Mouse (Mus musculus): ENCODE results near the gene Mxi1.

The Mxi1 gene

GRCm38 (mm10) chr19:53310348-53310747, at the start of gene Mxi1:
Mxi1 (plus strand) TSS chr19:53310518.
- DNase-seq (ENCODE audit: low read depth, low spot score): peak; percentile 68

GRCm38 (mm10) chr19:53260828-53261227, 49.5 kb upstream of the Mxi1 start:
- DNase-seq (ENCODE audit: low read depth, low spot score): no peak

GRCm38 (mm10) chr19:53262061-53262460, 48.3 kb upstream of the Mxi1 start:
- no peak for DNase-seq (ENCODE audit: low read depth, low spot score)

- no peak for DNase-seq (ENCODE audit: low read depth, low spot score)
Observed at GRCm38 (mm10) chr19:53263859-53264733, 46.2 kb upstream of the Mxi1 start.

GRCm38 (mm10) chr19:53264821-53265727, 45.2 kb upstream of the Mxi1 start:
- no peak for DNase-seq (ENCODE audit: low read depth, low spot score)

- no peak for DNase-seq (ENCODE audit: low read depth, low spot score)
Observed at GRCm38 (mm10) chr19:53267305-53267704, 43.0 kb upstream of the Mxi1 start.

GRCm38 (mm10) chr19:53273055-53273722, 37.1 kb upstream of the Mxi1 start:
- no peak for DNase-seq (ENCODE audit: low read depth, low spot score)

GRCm38 (mm10) chr19:53273781-53274428, 36.4 kb upstream of the Mxi1 start:
- DNase-seq (ENCODE audit: low read depth, low spot score): no peak

GRCm38 (mm10) chr19:53275204-53275603, 35.1 kb upstream of the Mxi1 start:
- DNase-seq (ENCODE audit: low read depth, low spot score): no peak

- no peak for DNase-seq (ENCODE audit: low read depth, low spot score)
Observed at GRCm38 (mm10) chr19:53276902-53277707, 33.2 kb upstream of the Mxi1 start.

- no peak for DNase-seq (ENCODE audit: low read depth, low spot score)
Observed at GRCm38 (mm10) chr19:53278491-53279415, 31.6 kb upstream of the Mxi1 start.

- DNase-seq (ENCODE audit: low read depth, low spot score): no peak
Observed at GRCm38 (mm10) chr19:53280254-53280653, 30.1 kb upstream of the Mxi1 start.

GRCm38 (mm10) chr19:53282571-53282970, 27.7 kb upstream of the Mxi1 start:
- DNase-seq (ENCODE audit: low read depth, low spot score): no peak

- no peak for DNase-seq (ENCODE audit: low read depth, low spot score)
Observed at GRCm38 (mm10) chr19:53283742-53284141, 26.6 kb upstream of the Mxi1 start.

- no peak for DNase-seq (ENCODE audit: low read depth, low spot score)
Observed at GRCm38 (mm10) chr19:53284268-53285208, 25.8 kb upstream of the Mxi1 start.

GRCm38 (mm10) chr19:53296331-53297254, 13.7 kb upstream of the Mxi1 start:
- DNase-seq (ENCODE audit: low read depth, low spot score): no peak

GRCm38 (mm10) chr19:53299156-53299828, 11.0 kb upstream of the Mxi1 start:
- DNase-seq (ENCODE audit: low read depth, low spot score): no peak

Data from retina, adult 2 months (tissue).